Mouse (Mus musculus) CH12.LX (cell line): ENCODE data around the gene Ell2.

Source experiments
- CHD2 ChIP-seq: IDR thresholded peaks from 2 replicates; pipeline ENCODE4 v1.6.1; 2011; ENCODE audit warnings: low read length, improper control_type of control experiment
- CTCF ChIP-seq, 2 experiments: IDR thresholded peaks in 1 of 2; conservative IDR thresholded peaks in 1 of 2; 2 replicates each; pipeline ENCODE4 v1.5.1; 2011 to 2012; ENCODE audit warnings: low read depth in 2 of 2, low read length in 2 of 2, improper control_type of control experiment in 1 of 2, inconsistent platforms in 1 of 2, mild to moderate bottlenecking in 1 of 2, moderate library complexity in 1 of 2
- E2F4 ChIP-seq: IDR thresholded peaks from 2 replicates; pipeline ENCODE4 v1.6.1; 2011; ENCODE audit warnings: low read depth, low read length, improper control_type of control experiment; ENCODE audit not compliant: insufficient replicate concordance
- ELF1 ChIP-seq: IDR thresholded peaks from 2 replicates; pipeline ENCODE4 v1.6.1; 2014; ENCODE audit warnings: low read depth, mild to moderate bottlenecking, inconsistent platforms, low read length, improper control_type of control experiment
- KAT2A ChIP-seq: IDR thresholded peaks from 2 replicates; pipeline ENCODE4 v1.6.1; 2012; ENCODE audit warnings: low read length, improper control_type of control experiment, inconsistent platforms; ENCODE audit not compliant: insufficient replicate concordance
- POLR2A ChIP-seq: IDR thresholded peaks from 2 replicates; pipeline ENCODE4 v1.6.1; 2011; ENCODE audit warnings: low read depth, mild to moderate bottlenecking, improper control_type of control experiment, low read length
- SIN3A ChIP-seq: IDR thresholded peaks from 2 replicates; pipeline ENCODE4 v1.6.1; 2012; ENCODE audit warnings: low read length, improper control_type of control experiment, inconsistent platforms
- TBP ChIP-seq: conservative IDR thresholded peaks from 2 replicates; pipeline ENCODE4 v1.6.1; 2011; ENCODE audit warnings: low read depth, low read length, improper control_type of control experiment
- TCF12 ChIP-seq: IDR thresholded peaks from 2 replicates; pipeline ENCODE4 v1.6.1; 2014; ENCODE audit warnings: low read depth, mild to moderate bottlenecking, inconsistent platforms, low read length, improper control_type of control experiment
- UBTF ChIP-seq: IDR thresholded peaks from 2 replicates; pipeline ENCODE4 v1.6.1; 2012; ENCODE audit warnings: low read depth, mild to moderate bottlenecking, inconsistent platforms, low read length, improper control_type of control experiment, moderate library complexity
- ZMIZ1 ChIP-seq: IDR thresholded peaks from 2 replicates; pipeline ENCODE4 v1.6.1; 2012; ENCODE audit warnings: low read depth, mild to moderate bottlenecking, inconsistent platforms, low read length, improper control_type of control experiment

DNA sequence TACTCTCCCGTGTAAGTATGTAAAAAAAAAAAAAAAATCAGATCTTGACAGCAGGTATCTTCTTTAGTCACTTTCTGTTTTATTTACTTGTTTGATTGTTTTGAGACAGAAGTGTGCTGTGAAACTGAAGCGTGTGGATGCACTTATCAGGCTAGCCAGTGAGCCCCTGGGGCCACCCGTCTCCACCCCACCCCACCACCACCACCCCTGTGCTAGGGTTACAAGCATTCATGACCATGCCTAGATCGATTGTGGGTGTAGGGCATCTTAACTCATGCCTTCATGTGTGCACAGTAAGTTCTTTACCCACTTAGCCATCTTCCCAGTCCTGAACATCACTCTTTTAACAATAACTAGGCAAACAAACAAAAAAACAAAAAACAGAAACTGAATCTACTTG is 13.1 kb downstream of the Ell2 start:
- TF ChIP-seq CTCF (conservative IDR thresholded peaks at IDR 0.05 in 1 of 2, IDR thresholded peaks at IDR 0.05 in 1 of 2; ENCODE audit: low read depth in 2 of 2, low read length in 2 of 2), result no peak
- no peak for TF ChIP-seq E2F4
- TF ChIP-seq SIN3A, result no peak
- TF ChIP-seq KAT2A, result no peak
- no peak for TF ChIP-seq ZMIZ1
- 0 out of 2 replicates have a peak, but pooled peaks have one; percentile 4 for TF ChIP-seq POLR2A
- no peak for TF ChIP-seq ELF1
- TF ChIP-seq CHD2, result no peak
- no peak for TF ChIP-seq TCF12
- no peak for TF ChIP-seq UBTF
- TF ChIP-seq TBP, result no peak
